Mouse (Mus musculus) right cerebral cortex, postnatal 36 days (tissue): ENCODE results near the gene Serf2.

Source experiments
- DNase-seq, 2 experiments: peaks; one replicate each; pipeline ENCODE4 v3.0.0; 2022; ENCODE audit warnings: low spot score in 2 of 2, mixed read lengths in 1 of 2

The Serf2 gene

DNA sequence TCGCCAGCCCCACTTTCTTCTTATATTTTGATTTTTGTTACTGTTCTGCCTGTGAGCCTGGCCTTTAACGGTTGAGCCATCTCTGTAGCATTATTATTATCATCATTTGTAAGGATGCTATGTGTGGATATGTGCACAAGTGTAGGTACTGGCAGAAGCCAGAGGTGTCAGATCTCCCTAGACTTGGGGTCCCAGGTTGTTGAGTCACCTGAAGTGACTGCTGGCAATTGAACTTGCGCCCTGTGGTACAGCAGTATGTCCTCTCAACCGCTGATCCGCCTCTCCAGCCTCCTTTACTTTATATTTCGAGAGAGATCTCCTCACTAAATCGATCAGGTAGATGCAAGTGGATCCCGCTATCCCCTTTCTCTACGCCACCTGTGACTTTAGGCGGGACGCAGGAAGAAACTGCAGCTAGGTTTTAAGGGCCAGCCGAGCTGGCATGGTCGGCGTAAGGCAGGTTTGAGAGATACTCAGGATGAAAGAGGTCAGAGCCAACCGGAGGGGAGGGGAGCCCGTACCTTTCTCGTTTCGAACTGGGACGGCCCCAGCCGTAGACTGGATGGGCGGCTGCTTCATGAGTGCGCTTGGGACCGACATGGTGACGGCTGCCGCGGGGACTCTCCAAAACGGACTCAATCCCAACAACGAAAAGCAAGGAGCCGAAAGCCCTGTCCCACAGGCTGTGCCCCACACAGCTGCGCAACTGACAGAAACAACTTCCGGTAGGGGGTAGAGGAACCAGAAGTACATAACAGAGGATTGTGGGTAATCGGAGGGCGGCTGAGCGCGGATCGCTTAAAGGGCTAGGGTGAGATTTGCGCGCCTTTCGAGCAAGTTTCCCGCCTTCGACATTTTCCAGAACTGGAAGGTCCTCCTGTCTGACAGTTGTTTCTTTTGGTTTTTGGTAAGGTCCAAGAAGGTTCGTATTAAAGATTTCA, 57.2 kb downstream of the Serf2 start, which contains the start of the genes Mfap1a and Wdr76:
TSS of gene Mfap1a (minus strand) at position 724 of the 941 bp plus-strand sequence.
TSS of gene Wdr76 (plus strand) at position 782 of the 941 bp plus-strand sequence.
- DNase-seq, result peak; percentile 78 to 87

DNA sequence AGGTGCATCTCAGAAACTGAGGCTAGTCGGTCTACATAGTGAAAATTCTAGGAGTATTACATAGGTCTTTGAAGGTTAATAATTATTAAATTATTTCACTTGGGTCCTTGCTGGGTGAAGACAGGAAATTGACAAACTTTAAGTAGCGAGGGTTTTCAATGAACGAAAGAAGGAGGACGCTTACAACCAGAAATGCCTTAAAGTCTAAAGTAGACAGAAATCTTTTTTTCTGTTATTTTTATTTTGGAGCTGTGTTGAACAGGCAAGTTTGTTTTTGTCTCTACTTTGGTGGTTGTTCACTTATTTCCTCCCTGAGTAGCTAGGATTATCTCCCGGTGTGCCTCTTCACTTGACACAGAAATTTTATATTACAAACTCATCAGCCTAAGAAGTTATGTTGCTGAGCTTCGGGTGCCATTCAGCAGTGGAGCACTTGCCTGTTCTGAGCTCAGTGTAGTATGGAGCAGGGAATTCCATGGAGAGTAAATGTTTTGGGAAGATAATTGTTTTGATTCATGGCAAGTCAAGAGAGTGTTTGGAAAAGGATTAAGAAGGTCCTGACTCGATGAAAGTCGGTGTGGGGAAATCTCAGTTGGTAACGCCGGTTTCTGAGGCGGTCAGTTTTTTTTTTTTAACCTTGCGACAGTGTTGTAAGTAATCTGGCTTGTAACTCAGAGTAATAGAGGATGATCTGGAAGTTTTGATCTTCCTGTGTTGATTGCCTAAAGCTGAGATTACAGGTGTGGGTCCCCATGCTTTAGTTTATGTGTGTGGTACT, 58.4 kb downstream of the Serf2 start:
- no peak for DNase-seq
